Mouse (Mus musculus): ENCODE results near the gene Il10rb. TPM values are rescaled to one million over a fixed set of nuclear protein-coding genes. Genes with fewer than 3 reads are reported as not detected.

Gene Il10rb
- polyA plus RNA-seq, 1 experiment from 2014 or later: 11.7 TPM

- Histone ChIP-seq H3K9ac (no peak overlapping the region), H3K4me3 (no peak overlapping the region), H3K27me3 (replicated peaks) (no peaks in the 10 kb centered on the region), H3K4me1 (no peaks in the 10 kb centered on the region), H3K4me2 (no peak overlapping the region), H3K27ac (no peak overlapping the region), H3K9me3 (no peaks in the 10 kb centered on the region), H3K36me3 (replicated peaks) (peaks cover 16% of the 10 kb centered on the region; the same call in 1 of the 2 replicates)
- ATAC-seq (replicated peaks): no peak
- 93% methylated on average over 10 of the region's 10 CpGs for WGBS
Observed at GRCm38 (mm10) chr16:91386419-91387120, 19.4 kb upstream of the Il10rb start.

GRCm38 (mm10) chr16:91387121-91387486 is 18.9 kb upstream of the Il10rb start:
- no peak for ATAC-seq (replicated peaks)

GRCm38 (mm10) chr16:91390100-91390499 is 15.9 kb upstream of the Il10rb start:
- Histone ChIP-seq H3K4me1 (no peaks in the 10 kb centered on the region), H3K9ac (no peak overlapping the region), H3K27ac (no peak overlapping the region), H3K9me3 (no peaks in the 10 kb centered on the region), H3K4me3 (no peak overlapping the region), H3K27me3 (replicated peaks) (no peaks in the 10 kb centered on the region), H3K36me3 (replicated peaks) (peaks cover 29% of the 10 kb centered on the region; the same call in 1 of the 2 replicates), H3K4me2 (no peak overlapping the region)
- ATAC-seq (replicated peaks): no peak
- 88% methylated on average over 4 of the region's 4 CpGs for WGBS

More at GRCm38 (mm10) chr16:91387121-91387486, 18.9 kb upstream of the Il10rb start:
- H3K4me1 ChIP-seq: no peaks in the 10 kb centered on the region
- H3K27me3 ChIP-seq (replicated peaks): no peaks in the 10 kb centered on the region
- peaks cover 19% of the 10 kb centered on the region; the same call in 1 of the 2 replicates for H3K36me3 ChIP-seq (replicated peaks)
- no peak overlapping the region for H3K4me3 ChIP-seq
- H3K9me3 ChIP-seq: no peaks in the 10 kb centered on the region
- H3K4me2 ChIP-seq: no peak overlapping the region
- no peak overlapping the region for H3K27ac ChIP-seq
- WGBS: 85% methylated on average over 3 of the region's 3 CpGs
- no peak overlapping the region for H3K9ac ChIP-seq

GRCm38 (mm10) chr16:91391421-91391820 is 14.5 kb upstream of the Il10rb start, which contains the start of gene Gm21970:
Gm21970 (plus strand) TSS chr16:91391721.
- WGBS: 84% methylated on average over 5 of the region's 5 CpGs
- Histone ChIP-seq H3K27ac (no peak within 1 kb of the TSS), H3K9ac (no peak within 1 kb of the TSS), H3K9me3 (no peaks in the 10 kb centered on the region), H3K4me1 (no peaks in the 10 kb centered on the region), H3K36me3 (replicated peaks) (peaks cover 31% of the 10 kb centered on the region; the same call in 1 of the 2 replicates), H3K4me3 (no peak within 1 kb of the TSS), H3K27me3 (replicated peaks) (no peaks in the 10 kb centered on the region), H3K4me2 (no peak within 1 kb of the TSS)
- no peak for ATAC-seq (replicated peaks)

GRCm38 (mm10) chr16:91394826-91395410 is 11.0 kb upstream of the Il10rb start:
- no peak for ATAC-seq (replicated peaks)

GRCm38 (mm10) chr16:91395633-91396392 is 10.2 kb upstream of the Il10rb start:
- Histone ChIP-seq H3K4me1 (no peaks in the 10 kb centered on the region), H3K4me2 (no peak overlapping the region), H3K36me3 (replicated peaks) (peaks cover 15% of the 10 kb centered on the region; the same call in 1 of the 2 replicates), H3K27me3 (replicated peaks) (no peaks in the 10 kb centered on the region), H3K9me3 (no peaks in the 10 kb centered on the region), H3K4me3 (no peak overlapping the region), H3K27ac (no peak overlapping the region), H3K9ac (no peak overlapping the region)
- WGBS: 48% methylated on average over 8 of the region's 8 CpGs
- no peak for ATAC-seq (replicated peaks)

More at GRCm38 (mm10) chr16:91394826-91395410, 11.0 kb upstream of the Il10rb start:
- Histone ChIP-seq H3K9ac (no peak overlapping the region), H3K27me3 (replicated peaks) (no peaks in the 10 kb centered on the region), H3K9me3 (no peaks in the 10 kb centered on the region), H3K4me1 (no peaks in the 10 kb centered on the region), H3K4me2 (no peak overlapping the region), H3K4me3 (no peak overlapping the region), H3K36me3 (replicated peaks) (peaks cover 15% of the 10 kb centered on the region; the same call in 1 of the 2 replicates), H3K27ac (no peak overlapping the region)
- 70% methylated on average over 4 of the region's 4 CpGs for WGBS

GRCm38 (mm10) chr16:91396844-91397537 is 9.0 kb upstream of the Il10rb start:
- H3K4me2 ChIP-seq: no peak overlapping the region
- peaks cover 12% of the 10 kb centered on the region; the same call in 1 of the 2 replicates for H3K36me3 ChIP-seq (replicated peaks)
- ATAC-seq (replicated peaks): no peak
- no peak overlapping the region for H3K9ac ChIP-seq
- 67% methylated on average over 10 of the region's 10 CpGs for WGBS
- no peak overlapping the region for H3K27ac ChIP-seq
- no peak overlapping the region for H3K4me3 ChIP-seq
- H3K9me3 ChIP-seq: no peaks in the 10 kb centered on the region
- no peaks in the 10 kb centered on the region for H3K27me3 ChIP-seq (replicated peaks)
- no peaks in the 10 kb centered on the region for H3K4me1 ChIP-seq

GRCm38 (mm10) chr16:91398030-91398429 is 7.9 kb upstream of the Il10rb start:
- no peak for ATAC-seq (replicated peaks)
- no peak overlapping the region for H3K4me3 ChIP-seq
- no peak overlapping the region for H3K27ac ChIP-seq
- H3K4me1 ChIP-seq: no peaks in the 10 kb centered on the region
- peaks cover 6% of the 10 kb centered on the region; the same call in 1 of the 2 replicates for H3K36me3 ChIP-seq (replicated peaks)
- 90% methylated on average over 12 of the region's 12 CpGs for WGBS
- no peak overlapping the region for H3K9ac ChIP-seq
- H3K27me3 ChIP-seq (replicated peaks): no peaks in the 10 kb centered on the region
- H3K9me3 ChIP-seq: no peaks in the 10 kb centered on the region
- no peak overlapping the region for H3K4me2 ChIP-seq

- Histone ChIP-seq H3K9ac (no peak overlapping the region), H3K27me3 (replicated peaks) (no peaks in the 10 kb centered on the region), H3K4me1 (no peaks in the 10 kb centered on the region), H3K9me3 (no peaks in the 10 kb centered on the region), H3K4me3 (no peak overlapping the region), H3K27ac (no peak overlapping the region), H3K36me3 (replicated peaks) (peaks cover 6% of the 10 kb centered on the region; the same call in 1 of the 2 replicates), H3K4me2 (no peak overlapping the region)
- WGBS: 87% methylated on average over 7 of the region's 7 CpGs
- no peak for ATAC-seq (replicated peaks)
Observed at GRCm38 (mm10) chr16:91398944-91399343, 7.0 kb upstream of the Il10rb start.

GRCm38 (mm10) chr16:91401569-91402165 is 4.3 kb upstream of the Il10rb start:
- peaks cover 5% of the 10 kb centered on the region; the same call in 1 of the 2 replicates for H3K36me3 ChIP-seq (replicated peaks)
- no peaks in the 10 kb centered on the region for H3K9me3 ChIP-seq
- no peak overlapping the region for H3K27ac ChIP-seq
- H3K4me2 ChIP-seq: no peak overlapping the region
- no peak for ATAC-seq (replicated peaks)
- H3K4me3 ChIP-seq: no peak overlapping the region
- H3K27me3 ChIP-seq (replicated peaks): no peaks in the 10 kb centered on the region
- H3K9ac ChIP-seq: no peak overlapping the region
- WGBS: 80% methylated on average over 6 of the region's 6 CpGs
- H3K4me1 ChIP-seq: peaks cover 10% of the 10 kb centered on the region

- no peak for ATAC-seq (replicated peaks)
- WGBS: 83% methylated on average over 9 of the region's 9 CpGs
Observed at GRCm38 (mm10) chr16:91403784-91404183, 2.2 kb upstream of the Il10rb start.

More at GRCm38 (mm10) chr16:91403784-91404183, 2.2 kb upstream of the Il10rb start:
- Histone ChIP-seq H3K4me2 (no peak overlapping the region), H3K36me3 (replicated peaks) (peaks cover 5% of the 10 kb centered on the region; the same call in 1 of the 2 replicates), H3K9ac (no peak overlapping the region), H3K27ac (no peak overlapping the region), H3K9me3 (no peaks in the 10 kb centered on the region), H3K4me3 (no peak overlapping the region), H3K4me1 (peaks cover 13% of the 10 kb centered on the region), H3K27me3 (replicated peaks) (no peaks in the 10 kb centered on the region)
